Mouse (Mus musculus) embryo, embryonic 10 days (tissue): ENCODE data around the gene Rnf26.
A peak's percentile ranks its signal among the peaks of the same experiment; 100 is the strongest.
"Not testable (repeated sequence)": the region's sequence is repeated elsewhere in the genome, so short reads cannot be mapped to it uniquely, and the experiment has no call there.

Experiments used
- DNase-seq: peaks from one replicate; pipeline ENCODE4 v3.0.0-alpha.2; 2015; ENCODE audit warnings: low spot score

The Rnf26 gene

DNA sequence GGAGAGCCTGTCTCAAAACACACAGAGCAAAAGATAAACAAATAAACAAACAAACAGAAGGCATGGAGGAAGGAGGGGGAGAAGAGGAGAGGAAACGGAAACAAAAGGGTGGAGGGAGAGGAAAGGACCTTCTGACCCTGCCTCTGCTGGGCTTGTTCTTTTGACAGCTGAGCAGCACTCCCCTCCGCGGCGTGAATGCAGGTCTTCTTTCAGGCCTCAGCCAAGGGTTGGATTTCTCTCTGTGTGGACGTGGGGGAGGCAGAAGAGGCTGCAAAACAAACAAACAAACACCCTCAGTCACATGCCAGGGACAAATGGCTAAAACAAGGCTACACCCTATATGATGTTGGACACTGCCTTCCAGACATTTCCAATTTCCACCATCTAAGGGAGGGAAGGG lies 11.7 kb upstream of the Rnf26 start:
- no peak for DNase-seq

DNA sequence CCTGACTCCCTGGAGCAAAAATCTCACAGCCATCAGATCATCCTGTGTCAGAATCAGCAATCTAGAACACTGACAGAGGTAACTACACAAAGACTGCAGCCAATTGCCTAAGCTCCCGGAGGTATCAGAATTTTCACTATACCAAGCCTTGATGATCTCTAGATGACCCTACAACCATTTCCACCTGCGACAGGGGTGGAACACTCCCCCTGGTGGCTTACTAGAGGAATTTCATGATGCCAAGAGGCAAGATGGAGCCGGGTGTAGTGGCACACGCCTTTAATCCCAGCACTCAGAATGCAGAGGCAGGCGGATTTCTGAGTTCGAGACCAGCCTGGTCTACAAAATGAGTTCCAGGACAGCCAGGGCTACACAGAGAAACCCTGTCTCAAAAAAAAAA lies 11.0 kb upstream of the Rnf26 start:
- DNase-seq, result no peak

GRCm38 (mm10) chr9:44119948-44120465 lies 6.7 kb upstream of the Rnf26 start:
- no peak for DNase-seq

- peak; percentile 57 for DNase-seq
Measured at GRCm38 (mm10) chr9:44119011-44119410, 5.7 kb upstream of the Rnf26 start.

DNA sequence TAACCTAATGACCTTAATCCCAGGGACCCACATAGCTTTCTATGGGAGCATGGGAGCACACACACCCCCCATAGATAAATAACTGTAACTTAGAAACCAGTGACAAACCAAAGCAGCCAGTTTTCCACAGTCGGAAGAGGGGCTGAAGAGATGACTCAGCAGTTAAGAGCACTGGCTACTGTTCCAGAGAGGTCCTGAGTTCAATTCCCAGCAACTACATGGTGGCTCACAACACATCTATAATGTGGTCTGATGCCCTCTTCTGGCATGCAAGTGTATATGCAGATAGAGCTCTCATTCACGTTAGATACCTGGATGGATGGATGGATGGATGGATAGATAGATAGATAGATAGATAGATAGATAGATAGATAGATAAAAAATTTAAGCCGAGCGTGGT lies 2.9 kb upstream of the Rnf26 start:
- no peak for DNase-seq

DNA sequence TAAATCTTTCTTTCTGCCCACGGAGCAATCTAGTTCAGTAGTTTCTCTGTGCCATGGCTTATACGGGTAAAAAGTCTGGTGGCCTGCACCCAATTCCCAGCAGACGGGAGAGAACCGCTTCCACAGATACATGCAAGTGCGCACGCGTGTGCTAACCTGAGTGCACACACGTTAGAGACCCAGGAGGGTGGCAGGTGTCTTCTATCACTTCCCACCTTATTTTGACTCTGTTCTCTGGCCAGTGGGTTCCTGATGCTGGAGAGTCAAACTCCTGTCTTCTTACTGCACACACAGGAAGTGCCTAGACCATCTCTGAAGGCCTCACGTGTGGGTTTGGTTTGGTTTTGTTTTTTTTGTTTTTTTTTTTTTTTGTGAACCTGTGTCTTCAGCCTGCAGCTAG lies 2.3 kb upstream of the Rnf26 start:
- DNase-seq, result no peak

- DNase-seq, result no peak
Measured at GRCm38 (mm10) chr9:44114453-44114852, 1.1 kb upstream of the Rnf26 start.

DNA sequence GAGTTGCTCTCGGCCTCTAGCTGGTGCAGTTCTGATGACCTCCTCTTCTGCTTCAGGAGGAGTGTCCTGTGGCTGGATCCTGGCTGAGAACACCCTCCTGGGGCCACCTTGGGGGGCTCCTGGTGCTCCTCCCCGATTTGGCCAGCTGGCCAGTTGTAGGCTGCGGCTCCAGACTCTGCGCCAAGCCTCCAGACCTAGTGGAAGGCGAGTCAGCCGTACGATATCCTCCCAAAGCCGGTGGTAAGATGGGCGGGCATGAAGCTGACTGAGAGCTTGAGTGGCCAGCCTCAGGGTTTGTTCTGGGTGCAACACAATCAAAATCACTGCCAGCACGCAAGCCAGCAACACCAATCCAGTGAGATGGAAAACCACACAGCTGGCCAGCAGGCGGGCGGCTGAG lies 1.4 kb downstream of the Rnf26 start:
- DNase-seq, result not testable (repeated sequence)

- peak; percentile 69 for DNase-seq
Measured at GRCm38 (mm10) chr9:44109360-44110095, 3.8 kb downstream of the Rnf26 start.

- DNase-seq, result no peak
Measured at GRCm38 (mm10) chr9:44108269-44109055, 4.9 kb downstream of the Rnf26 start.

- DNase-seq, result no peak
Measured at GRCm38 (mm10) chr9:44107557-44108179, 5.6 kb downstream of the Rnf26 start.

GRCm38 (mm10) chr9:44107110-44107509 lies 6.2 kb downstream of the Rnf26 start, which contains the start of gene C1qtnf5:
TSS of gene C1qtnf5 (plus strand) at chr9:44107245.
- DNase-seq, result no peak

DNA sequence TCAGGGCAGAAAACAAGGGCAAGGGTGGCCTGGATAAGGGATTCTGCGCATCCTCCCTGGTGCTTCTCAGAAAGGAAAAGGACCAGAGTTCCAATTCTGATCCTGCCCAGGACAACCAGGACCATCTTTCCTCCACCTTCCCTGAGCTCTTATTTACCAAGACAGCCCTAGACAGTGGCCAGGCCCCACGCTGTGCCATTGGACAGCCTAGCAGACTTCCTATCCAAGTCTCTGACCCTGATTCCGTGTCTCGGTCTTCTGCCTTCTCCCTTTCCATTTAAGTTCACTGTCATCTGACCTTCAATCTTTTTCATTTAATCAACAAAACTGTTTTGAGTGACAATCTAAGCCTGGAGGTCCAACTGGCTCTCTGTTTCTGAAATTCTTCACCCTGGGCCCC lies 6.7 kb downstream of the Rnf26 start:
- no peak for DNase-seq

- no peak for DNase-seq
Measured at GRCm38 (mm10) chr9:44106182-44106581, 7.1 kb downstream of the Rnf26 start.

GRCm38 (mm10) chr9:44105781-44106180 lies 7.5 kb downstream of the Rnf26 start:
- DNase-seq, result no peak

DNA sequence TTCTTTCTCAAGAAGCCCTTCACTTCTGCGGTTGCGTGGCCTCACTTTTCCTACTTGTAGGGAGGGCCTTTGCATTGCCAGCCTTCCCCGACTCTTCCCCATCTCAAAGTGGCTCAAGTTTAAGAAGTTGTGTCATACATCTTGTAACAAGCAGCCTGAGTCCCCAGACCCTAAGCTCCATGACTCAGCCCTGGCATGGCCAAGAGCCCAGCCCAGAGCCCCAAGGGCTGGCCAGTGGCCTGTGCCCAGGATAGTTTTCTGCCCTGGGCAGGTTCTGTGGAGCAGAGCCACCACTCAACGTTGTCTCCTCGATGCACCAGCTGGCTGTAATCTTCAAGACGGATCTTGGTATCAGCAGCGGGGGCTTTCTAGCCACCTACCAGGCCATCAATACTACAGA lies 8.4 kb downstream of the Rnf26 start:
- no peak for DNase-seq

DNA sequence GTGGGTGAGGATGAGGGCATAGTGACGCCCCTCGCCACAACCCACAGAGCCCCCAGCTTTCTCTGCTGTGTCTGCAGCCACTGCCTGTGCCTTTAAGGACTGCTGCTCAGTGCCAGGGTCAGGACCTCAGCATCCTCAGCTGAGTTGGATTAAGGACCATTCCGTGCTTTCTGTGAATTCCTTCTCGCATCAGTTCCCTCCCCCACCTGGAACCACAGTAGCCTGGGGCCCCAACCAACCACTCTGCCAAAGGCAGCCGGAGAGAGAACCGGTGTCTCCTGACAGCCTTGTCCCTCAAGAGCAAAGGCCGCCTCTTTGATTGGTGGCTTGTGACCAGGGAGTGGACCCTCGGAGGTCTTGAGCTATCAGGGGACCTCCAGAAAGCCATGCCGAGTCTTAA lies 11.8 kb downstream of the Rnf26 start, which contains the start of gene Mfrp:
TSS of gene Mfrp (plus strand) at position 240 of the 400 bp plus-strand sequence.
- DNase-seq, result peak; percentile 43

- DNase-seq, result peak; percentile 53
Measured at GRCm38 (mm10) chr9:44096536-44096935, 16.8 kb downstream of the Rnf26 start.

DNA sequence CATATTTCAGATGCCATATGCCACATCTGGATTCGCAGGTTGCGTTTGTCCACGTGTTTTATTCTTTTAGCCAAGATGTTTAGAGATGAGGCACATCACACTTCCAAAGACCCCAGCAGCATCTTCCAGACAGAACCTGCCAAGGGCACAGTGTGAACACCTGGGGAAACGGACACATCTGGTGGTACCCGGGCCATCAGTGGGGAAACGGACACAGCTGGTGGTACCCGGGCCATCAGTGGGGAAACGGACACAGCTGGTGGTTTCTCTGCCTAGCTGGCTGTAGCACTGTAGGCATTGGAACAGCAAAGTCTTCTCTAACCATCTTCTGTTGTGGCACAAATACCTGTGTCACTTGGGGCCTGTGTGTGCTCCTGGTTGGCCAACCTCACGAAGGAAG lies 17.5 kb downstream of the Rnf26 start:
- no peak for DNase-seq

DNA sequence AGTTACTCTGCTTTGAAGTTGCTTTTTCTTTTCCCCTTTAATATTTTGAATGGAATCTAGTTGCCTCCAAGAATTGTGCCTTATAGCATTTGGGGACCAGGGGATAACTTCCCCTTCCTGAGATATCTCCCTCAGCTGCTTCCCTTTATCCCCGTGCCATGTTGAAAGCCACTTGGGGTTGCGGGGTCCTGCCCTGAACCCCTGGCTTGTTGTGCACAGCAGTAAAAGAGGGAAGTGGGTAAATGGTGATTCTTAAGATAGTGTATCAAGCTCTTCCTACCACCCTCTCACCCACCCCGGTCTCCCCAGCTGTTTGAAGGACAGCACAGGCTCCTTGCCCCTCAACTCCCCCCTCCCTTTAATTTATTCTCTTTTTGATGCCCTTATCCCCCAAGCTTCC lies 18.6 kb downstream of the Rnf26 start:
- no peak for DNase-seq

DNA sequence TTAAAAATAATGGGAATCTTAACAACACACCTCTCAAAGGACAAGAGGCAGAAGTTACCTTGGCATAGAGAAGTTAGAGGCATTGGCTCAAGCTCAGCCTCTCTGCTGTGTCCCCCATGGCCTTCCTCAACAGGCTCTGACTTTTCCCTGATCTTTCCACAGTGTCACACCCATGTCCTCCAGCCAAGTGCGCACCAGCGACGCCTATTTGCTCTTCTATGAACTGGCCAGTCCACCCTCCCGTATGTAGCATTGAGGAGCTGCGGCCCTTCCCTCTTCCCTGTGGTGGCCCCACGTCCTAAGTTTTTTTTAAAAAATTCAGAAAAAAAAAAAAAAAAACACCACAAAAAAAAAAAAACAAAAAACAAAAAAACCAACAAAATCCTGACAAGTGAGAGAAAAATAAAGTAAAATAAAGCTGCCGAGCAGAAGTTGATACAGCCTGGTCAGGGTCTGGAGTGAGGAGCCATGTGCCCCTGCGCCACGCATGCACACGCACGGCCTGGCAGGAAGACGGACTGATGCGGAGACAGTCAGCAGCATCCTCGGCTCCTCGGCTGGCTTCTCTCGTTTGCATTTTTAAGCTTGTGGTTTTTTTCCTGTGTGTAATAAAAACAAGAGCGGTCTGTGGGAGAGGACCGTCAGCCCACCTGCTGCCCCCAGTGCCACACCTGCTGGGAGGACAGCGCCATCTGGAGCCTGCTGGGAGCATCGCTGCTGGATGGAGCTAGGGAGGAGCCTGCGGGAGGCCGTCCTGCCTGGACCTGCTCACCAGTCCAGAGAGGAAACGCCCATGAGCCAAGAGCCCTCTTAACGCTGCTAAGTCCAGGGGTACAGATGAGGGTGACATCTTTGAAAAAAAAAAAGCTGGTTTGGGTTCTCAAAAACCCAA lies 19.5 kb downstream of the Rnf26 start:
- peak; percentile 87 for DNase-seq
